Mouse (Mus musculus) lung, adult 2 months (tissue): ENCODE measurements around the gene Dnah8.
A peak's percentile ranks its signal among the peaks of the same experiment; 100 is the strongest.

Experiments used
- CTCF ChIP-seq: fragments of 200-500 bp; IDR thresholded peaks from 2 replicates; pipeline ENCODE4 v1.5.1; 2011; ENCODE audit warnings: mild to moderate bottlenecking, low read length, control low read depth; ENCODE audit not compliant: insufficient read depth
- POLR2A ChIP-seq: fragments of 200-500 bp; IDR thresholded peaks from 2 replicates; pipeline ENCODE4 v1.6.1; 2011; ENCODE audit warnings: low read depth, mild to moderate bottlenecking, control low read depth, low read length, borderline replicate concordance; ENCODE audit errors: extremely low read depth

DNA sequence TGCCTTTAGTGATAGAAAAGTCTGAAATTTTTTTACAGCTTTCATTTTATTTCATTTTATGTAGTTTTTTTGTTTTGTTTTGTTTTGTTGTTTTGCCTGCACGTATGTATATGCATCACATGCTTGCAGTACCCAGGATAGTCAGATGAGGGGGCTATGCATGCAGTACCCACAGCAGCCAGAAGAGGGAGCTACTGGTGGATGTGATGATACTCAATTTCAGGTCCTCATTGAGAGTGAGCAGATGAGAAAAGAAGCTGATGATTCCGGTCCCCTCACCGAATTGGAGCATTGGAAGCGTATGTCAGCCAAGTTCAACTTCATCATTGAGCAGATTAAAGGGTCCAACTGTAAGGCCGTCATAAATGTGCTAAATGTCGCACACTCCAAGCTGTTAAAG, 28.9 kb downstream of the Dnah8 start:
- TF ChIP-seq POLR2A (no peak), CTCF (peak; percentile 20; the same call in 1 of the 2 replicates)
